Mouse (Mus musculus) embryonic fibroblast, embryonic 13.5 days (primary cell): ENCODE data around the gene Siva1.

Experiments
- CTCF ChIP-seq: IDR thresholded peaks from 2 replicates; pipeline ENCODE4 v1.5.1; 2011; ENCODE audit warnings: mild to moderate bottlenecking, control low read depth, low read length, moderate library complexity, borderline replicate concordance; ENCODE audit not compliant: insufficient read depth
- POLR2A ChIP-seq: IDR thresholded peaks from 2 replicates; pipeline ENCODE4 v1.6.1; 2011; ENCODE audit warnings: low read depth, mild to moderate bottlenecking, control low read depth, low read length, moderate library complexity

- TF ChIP-seq CTCF (no peak), POLR2A (no peak)
Measured at GRCm38 (mm10) chr12:112630796-112631195, 13.7 kb upstream of the Siva1 start.
